Mouse (Mus musculus): ENCODE results near the gene Tmem192. TPM values are rescaled to one million over a fixed set of nuclear protein-coding genes. Genes with fewer than 3 reads are reported as not detected.

Tmem192 gene
- 21.2 TPM for polyA plus RNA-seq (2014; fragmentation: Illumina TruSeq; extraction: RNeasy Lipid Tissue Mini Kit (QIAGEN cat#74804))

DNA sequence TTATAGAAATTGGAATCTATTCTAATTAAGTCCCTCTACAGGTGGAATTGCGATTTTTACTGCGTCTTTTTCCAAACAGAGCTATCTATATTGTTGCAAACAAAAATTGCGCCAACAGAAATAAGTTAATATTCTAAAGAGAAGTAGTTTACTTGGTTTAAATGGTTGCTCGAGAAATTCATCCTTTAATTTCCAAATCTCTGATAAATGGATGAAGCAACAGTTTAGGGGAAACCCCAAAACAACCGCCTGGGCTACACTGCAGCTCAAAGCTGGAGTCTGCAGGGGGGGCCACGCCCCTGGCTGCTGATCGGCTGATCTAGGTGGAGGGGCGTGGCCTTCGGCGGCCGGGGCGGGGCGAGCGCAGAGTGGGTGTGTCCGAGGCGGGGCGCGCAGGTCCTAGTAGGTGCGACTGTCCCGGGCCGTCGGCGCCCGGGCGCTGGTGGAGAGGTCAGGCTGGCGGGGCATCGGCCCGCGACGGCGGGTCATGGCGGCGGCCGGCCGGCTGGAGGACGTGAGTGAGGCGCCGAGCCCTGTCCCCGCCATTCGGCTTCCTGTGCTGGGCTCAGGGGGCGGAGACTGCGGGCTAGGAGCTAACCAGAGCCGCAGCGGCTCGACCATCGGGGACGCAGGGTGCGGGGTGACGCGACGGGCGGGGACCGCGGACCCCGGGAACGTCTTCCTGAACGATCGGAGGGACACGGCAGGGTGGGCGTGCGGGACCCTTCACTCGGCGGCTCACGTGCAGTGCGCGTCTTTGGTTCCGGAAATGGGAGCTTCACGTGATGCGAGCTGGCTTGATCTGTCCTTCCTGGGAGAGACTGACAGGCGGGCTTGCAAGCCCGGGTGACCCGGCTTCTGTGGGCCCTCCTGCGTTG, at the start of gene Tmem192:
TSS of gene Tmem192 (plus strand) at position 366 of the 878 bp plus-strand sequence.

DNA sequence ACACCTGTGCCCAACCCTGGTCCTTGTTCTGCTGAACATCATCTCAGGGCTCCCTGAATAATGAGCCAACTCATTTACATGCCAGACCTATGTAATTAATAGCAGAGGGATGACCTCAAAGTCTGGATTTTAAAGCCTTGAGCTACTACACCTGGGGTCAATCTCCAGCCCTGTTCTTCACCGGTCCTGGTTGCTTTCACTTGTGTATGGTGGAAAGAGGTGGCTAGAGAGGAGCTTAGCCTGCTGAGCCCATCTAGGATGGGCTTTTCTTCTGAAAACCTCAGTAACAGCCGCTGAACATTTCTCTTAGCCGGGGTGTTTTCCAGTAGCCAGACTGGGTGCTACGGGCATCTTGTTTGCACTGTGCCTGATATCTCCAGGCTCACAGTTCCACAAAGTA, 40.7 kb downstream of the Tmem192 start, which contains the start of gene Trim75:
TSS of gene Trim75 (minus strand) at position 101 of the 400 bp plus-strand sequence.

DNA sequence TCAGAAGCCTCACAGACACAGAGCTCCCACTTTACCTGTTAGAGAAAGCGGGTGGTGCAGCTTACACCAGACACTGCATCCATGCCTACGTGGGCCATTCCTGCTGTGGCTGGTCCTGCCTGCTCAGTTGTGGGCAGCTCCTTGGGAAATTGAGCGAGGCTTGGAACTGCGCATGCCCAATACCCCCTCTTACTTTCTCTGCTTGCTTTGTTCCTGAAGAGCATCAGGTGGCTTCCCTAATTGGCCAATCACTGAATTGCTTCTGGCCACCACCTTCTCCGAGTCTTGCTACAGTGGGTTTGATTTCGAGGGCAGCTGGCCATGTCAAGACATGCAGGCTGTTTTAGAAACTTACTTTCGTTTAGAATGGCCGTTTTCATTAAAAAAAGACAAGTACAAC, 71.4 kb downstream of the Tmem192 start, which contains the start of the genes Trim61 and Trim60:
TSS of gene Trim61 (minus strand) at position 101 of the 400 bp plus-strand sequence.
TSS of gene Trim60 (minus strand) at position 162 of the 400 bp plus-strand sequence.

Other genes with a start within 250 kb of the Tmem192 start
- 338 TPM for gene Msmo1, start 213.4 kb upstream of the Tmem192 start, polyA plus RNA-seq (2014; fragmentation: Illumina TruSeq; extraction: RNeasy Lipid Tissue Mini Kit (QIAGEN cat#74804))
- gene Klhl2, start 97.2 kb upstream of the Tmem192 start, polyA plus RNA-seq (2014; fragmentation: Illumina TruSeq; extraction: RNeasy Lipid Tissue Mini Kit (QIAGEN cat#74804)): 44.0 TPM
- 16.2 TPM for gene Trim75, start 40.6 kb downstream of the Tmem192 start, polyA plus RNA-seq (2014; fragmentation: Illumina TruSeq; extraction: RNeasy Lipid Tissue Mini Kit (QIAGEN cat#74804))
- 70.7 TPM for gene Trim61, start 71.3 kb downstream of the Tmem192 start, polyA plus RNA-seq (2014; fragmentation: Illumina TruSeq; extraction: RNeasy Lipid Tissue Mini Kit (QIAGEN cat#74804))
- 10.4 TPM for gene Trim60, start 71.4 kb downstream of the Tmem192 start, polyA plus RNA-seq (2014; fragmentation: Illumina TruSeq; extraction: RNeasy Lipid Tissue Mini Kit (QIAGEN cat#74804))
- gene Apela, start 90.2 kb downstream of the Tmem192 start, polyA plus RNA-seq (2014; fragmentation: Illumina TruSeq; extraction: RNeasy Lipid Tissue Mini Kit (QIAGEN cat#74804)): 1.8 TPM
- gene Gm10663, start 127.8 kb downstream of the Tmem192 start, polyA plus RNA-seq (2014; fragmentation: Illumina TruSeq; extraction: RNeasy Lipid Tissue Mini Kit (QIAGEN cat#74804)): not detected
- 0.40 TPM for gene BC030870, start 182.4 kb downstream of the Tmem192 start, polyA plus RNA-seq (2014; fragmentation: Illumina TruSeq; extraction: RNeasy Lipid Tissue Mini Kit (QIAGEN cat#74804))

All from ovary, adult 10 weeks (tissue).